Mouse (Mus musculus) limb, embryonic 11.5 days (tissue): ENCODE measurements around the gene 9530053A07Rik. TPM values are rescaled to one million over a fixed set of nuclear protein-coding genes. Genes with fewer than 3 reads are reported as not detected.
"Not testable (repeated sequence)": the region's sequence is repeated elsewhere in the genome, so short reads cannot be mapped to it uniquely, and the experiment has no call there.

Experiments
- ATAC-seq: fragments of 200-750 bp; cut with Nextera tagmentation; 2 replicates; pipeline ENCODE4 v1.8.0; 2017; ENCODE audit warnings: low read depth; ENCODE audit not compliant: insufficient number of reproducible peaks, low FRiP score, low TSS enrichment
- DNase-seq: peaks from one replicate; pipeline ENCODE4 v3.0.0-alpha.2; 2015; ENCODE audit warnings: low spot score
- H3K27ac ChIP-seq: fragments of 300-500 bp; sonication (generic); replicated peaks from 2 replicates; pipeline ENCODE4 v1.5.1; 2014; ENCODE audit warnings: low read depth, mild to moderate bottlenecking, low read length
- H3K27me3 ChIP-seq: fragments of 300-500 bp; sonication (generic); 2 replicates; pipeline ENCODE4 v1.6.1; 2014; ENCODE audit warnings: mild to moderate bottlenecking, low read length, mixed read lengths; ENCODE audit not compliant: control insufficient read depth, insufficient read depth
- H3K36me3 ChIP-seq: fragments of 300-500 bp; sonication (generic); 2 replicates; pipeline ENCODE4 v1.6.1; 2014; ENCODE audit warnings: mild to moderate bottlenecking, low read length, moderate library complexity, mixed read lengths; ENCODE audit not compliant: control insufficient read depth, insufficient read depth
- H3K4me1 ChIP-seq: fragments of 300-500 bp; sonication (generic); 2 replicates; pipeline ENCODE4 v1.6.1; 2014; ENCODE audit warnings: low read length, mixed read lengths; ENCODE audit not compliant: control insufficient read depth, insufficient read depth
- H3K4me2 ChIP-seq: fragments of 300-500 bp; sonication (generic); 2 replicates; pipeline ENCODE4 v1.6.1; 2014; ENCODE audit warnings: low read depth, mild to moderate bottlenecking, moderate library complexity; ENCODE audit not compliant: severe bottlenecking
- H3K4me3 ChIP-seq: fragments of 300-500 bp; sonication (generic); 2 replicates; pipeline ENCODE4 v1.5.1; 2014; ENCODE audit warnings: low read depth, low read length
- H3K9ac ChIP-seq: fragments of 300-500 bp; sonication (generic); 2 replicates; pipeline ENCODE4 v1.6.1; 2014; ENCODE audit warnings: mild to moderate bottlenecking, low read length
- H3K9me3 ChIP-seq: fragments of 300-500 bp; sonication (generic); 2 replicates; pipeline ENCODE4 v1.6.1; 2016; ENCODE audit warnings: low read length; ENCODE audit not compliant: control insufficient read depth
- WGBS: fragments of 180-500 bp; shearing (Covaris S2); extraction: QIAGEN DNeasy Blood & Tissue Kit; methylation state at CpG from one replicate; pipeline ENCODE4 v1.1.7; 2014; 5-methylcytosine and 5-hydroxymethylcytosine counted together
- polyA plus RNA-seq: library from polyadenylated mRNA; unstranded; fragments of >200 nt; fragmentation: Nextera tagmentation; extraction: Ambion mirVana; gene quantifications from 2 replicates; pipeline ENCODE4 v1.2.1, GENCODE M21; 2014

Gene 9530053A07Rik
- 0.01 and 0.06 TPM in 2 replicates for polyA plus RNA-seq

DNA sequence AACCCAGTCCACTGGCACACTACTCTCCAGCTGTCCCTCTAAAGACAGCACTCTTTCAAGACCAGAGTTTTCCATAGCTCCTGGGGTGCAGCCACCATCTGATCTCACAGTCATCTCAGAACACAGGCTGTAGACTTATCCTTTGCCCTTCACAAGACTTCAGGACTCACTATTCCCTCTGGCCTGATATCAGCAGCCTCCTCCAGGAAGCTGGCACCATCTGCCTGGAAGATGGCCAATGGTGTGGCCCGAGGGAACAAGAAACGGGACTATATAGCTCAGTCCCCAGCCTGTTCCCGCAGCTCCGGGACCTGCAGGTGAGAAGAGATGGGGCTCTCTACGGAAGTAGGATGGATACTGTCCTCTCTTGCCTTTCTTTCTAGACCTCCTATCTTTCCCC is at the start of gene 9530053A07Rik:
Gene 9530053A07Rik, plus strand, starts transcription at position 301 of the 400 bp plus-strand sequence.
- ATAC-seq, result no peak
- Histone ChIP-seq H3K4me1 (no peaks in the 10 kb centered on the region), H3K9ac (no peak within 1 kb of the TSS), H3K27me3 (no peaks in the 10 kb centered on the region), H3K4me2 (no peak within 1 kb of the TSS), H3K27ac (no peak within 1 kb of the TSS), H3K36me3 (no peaks in the 10 kb centered on the region), H3K9me3 (no peaks in the 10 kb centered on the region), H3K4me3 (no peak within 1 kb of the TSS)
- WGBS, result 87% methylated on average over 5 of the region's 5 CpGs
- DNase-seq, result no peak

DNA sequence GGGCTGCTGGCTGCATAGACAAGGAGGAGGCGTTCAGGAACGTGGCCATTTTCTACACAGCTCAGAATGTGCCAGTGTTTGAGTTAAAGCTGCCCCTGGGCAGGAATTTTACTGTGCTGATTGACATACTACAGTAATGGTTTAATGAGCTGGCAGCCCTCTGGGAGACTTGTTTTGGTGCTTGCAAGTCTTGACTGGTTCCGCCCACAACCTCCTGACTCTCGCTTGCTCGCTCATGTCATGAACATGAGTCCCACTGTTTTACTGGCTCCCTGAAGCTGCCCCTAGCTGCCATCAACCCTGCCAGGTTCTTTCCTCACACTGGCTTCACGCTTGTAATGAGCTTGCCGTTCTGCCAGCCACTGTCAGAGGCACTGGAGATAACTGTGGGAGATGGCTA is 45.1 kb upstream of the 9530053A07Rik start:
- H3K9ac ChIP-seq, result no peak overlapping the region
- no peaks in the 10 kb centered on the region for H3K36me3 ChIP-seq
- 66% methylated on average over 7 of the region's 7 CpGs for WGBS
- ATAC-seq (no peak), DNase-seq (no peak)
- no peak overlapping the region for H3K27ac ChIP-seq
- H3K4me1 ChIP-seq, result no peaks in the 10 kb centered on the region
- no peak overlapping the region for H3K4me2 ChIP-seq
- no peaks in the 10 kb centered on the region for H3K27me3 ChIP-seq
- no peak overlapping the region for H3K4me3 ChIP-seq
- no peaks in the 10 kb centered on the region for H3K9me3 ChIP-seq

DNA sequence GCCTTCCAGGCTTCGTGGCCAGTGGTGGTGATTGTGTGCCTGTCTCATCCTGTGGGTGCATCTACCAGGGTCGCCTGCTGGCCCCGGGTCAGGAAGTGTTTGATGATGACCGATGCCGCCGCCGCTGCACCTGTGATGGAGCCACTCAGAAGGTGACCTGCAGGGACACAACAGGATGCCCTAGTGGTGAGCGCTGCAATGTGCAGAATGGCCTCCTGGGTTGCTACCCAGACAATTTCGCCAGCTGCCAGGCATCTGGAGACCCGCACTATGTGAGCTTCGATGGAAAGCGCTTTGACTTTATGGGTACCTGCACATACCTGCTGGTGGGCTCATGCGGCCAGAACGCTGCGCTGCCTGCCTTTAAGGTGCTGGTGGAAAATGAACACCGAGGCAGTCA is 43.0 kb upstream of the 9530053A07Rik start:
- H3K4me3 ChIP-seq, result no peak overlapping the region
- no peaks in the 10 kb centered on the region for H3K36me3 ChIP-seq
- H3K4me1 ChIP-seq, result no peaks in the 10 kb centered on the region
- H3K4me2 ChIP-seq, result no peak overlapping the region
- H3K9ac ChIP-seq, result no peak overlapping the region
- DNase-seq, result no peak
- no peak overlapping the region for H3K27ac ChIP-seq
- ATAC-seq, result no peak
- WGBS, result 79% methylated on average over 16 of the region's 16 CpGs
- H3K27me3 ChIP-seq, result no peaks in the 10 kb centered on the region
- no peaks in the 10 kb centered on the region for H3K9me3 ChIP-seq

DNA sequence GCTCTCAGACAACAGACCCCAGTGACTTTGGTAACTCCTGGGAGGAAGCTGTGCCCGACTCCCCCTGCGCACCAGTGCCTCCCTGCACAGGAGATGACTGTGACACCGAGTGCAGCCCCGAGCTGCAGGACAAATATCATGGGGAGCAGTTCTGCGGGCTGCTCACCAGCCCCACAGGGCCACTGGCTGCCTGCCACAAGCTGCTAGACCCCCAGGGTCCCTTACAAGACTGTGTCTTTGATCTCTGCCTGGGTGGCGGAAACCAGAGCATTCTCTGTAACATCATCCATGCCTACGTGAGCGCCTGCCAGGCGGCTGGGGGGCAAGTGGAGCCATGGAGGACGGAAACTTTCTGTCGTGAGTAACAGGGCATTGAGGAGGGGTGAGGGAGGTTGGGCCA is 35.7 kb upstream of the 9530053A07Rik start:
- WGBS, result 34% methylated on average over 11 of the region's 11 CpGs
- Histone ChIP-seq H3K4me1 (no peaks in the 10 kb centered on the region), H3K9me3 (no peaks in the 10 kb centered on the region), H3K36me3 (no peaks in the 10 kb centered on the region), H3K27me3 (no peaks in the 10 kb centered on the region), H3K4me2 (no peak overlapping the region), H3K27ac (no peak overlapping the region), H3K4me3 (no peak overlapping the region), H3K9ac (no peak overlapping the region)
- ATAC-seq, result no peak
- DNase-seq, result no peak

DNA sequence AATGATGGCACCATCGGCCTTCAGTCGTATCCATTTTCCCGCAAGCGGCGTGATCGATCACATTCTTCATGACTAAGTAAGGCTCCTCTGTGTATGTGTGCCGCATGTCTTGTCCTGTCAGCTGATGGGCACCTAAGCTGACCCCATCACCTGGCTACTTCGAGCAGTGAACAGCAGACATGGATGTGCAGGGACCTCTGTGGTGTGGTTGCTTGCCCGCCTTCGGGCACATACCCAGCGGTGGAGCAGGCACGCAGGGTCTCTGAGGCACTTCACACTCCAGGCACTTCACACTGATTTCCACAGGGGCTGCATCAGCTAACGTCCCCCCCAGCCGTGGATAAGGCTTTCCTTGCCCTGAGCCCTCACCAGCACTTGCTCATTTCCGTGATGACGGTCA is 30.2 kb upstream of the 9530053A07Rik start:
- ATAC-seq, result no peak
- no peaks in the 10 kb centered on the region for H3K36me3 ChIP-seq

DNA sequence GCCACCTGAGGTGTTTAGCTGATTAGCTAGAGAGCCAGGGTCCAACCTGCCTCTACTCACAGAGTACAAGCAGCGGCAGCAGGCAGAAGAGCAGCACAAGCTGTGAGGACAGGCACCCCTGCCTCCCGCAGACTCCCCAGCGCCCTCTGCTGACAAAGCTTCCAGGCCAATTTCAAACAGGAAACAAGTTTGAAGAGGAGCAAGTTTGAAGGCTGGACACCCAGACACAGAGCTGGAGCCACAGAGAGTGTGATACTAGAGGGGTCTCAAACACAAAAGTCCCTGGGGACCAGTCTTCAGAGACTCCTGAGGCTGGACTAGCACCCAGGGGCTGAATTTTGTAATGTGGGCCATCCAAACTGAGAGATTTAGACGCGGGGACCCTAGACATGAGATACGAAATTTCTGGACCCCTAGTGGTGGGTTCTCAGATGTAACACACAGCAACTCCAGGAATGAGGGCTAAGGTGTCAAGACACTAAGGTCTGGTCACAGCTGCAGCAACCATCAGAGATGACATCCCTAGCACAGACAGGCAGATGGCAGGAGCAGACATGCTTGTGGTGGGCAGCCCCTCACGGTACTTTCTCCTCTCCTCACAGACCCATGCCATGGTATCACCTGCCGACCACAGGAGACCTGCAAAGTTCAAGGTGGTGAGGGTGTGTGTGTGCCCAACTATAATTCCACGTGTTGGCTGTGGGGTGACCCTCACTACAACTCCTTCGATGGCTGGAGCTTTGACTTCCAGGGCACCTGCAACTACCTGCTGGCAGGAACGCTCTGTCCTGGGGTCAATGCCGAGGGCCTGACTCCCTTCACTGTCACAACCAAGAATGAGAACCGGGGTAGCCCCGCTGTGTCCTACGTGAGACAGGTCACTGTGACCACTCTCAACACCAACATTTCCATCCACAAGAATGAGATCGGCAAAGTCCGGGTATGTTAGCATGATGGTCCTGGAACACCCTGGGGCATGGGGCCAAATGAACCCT is 28.4 kb upstream of the 9530053A07Rik start:
- DNase-seq (peak; percentile 45), ATAC-seq (no peak)
- no peaks in the 10 kb centered on the region for H3K4me1 ChIP-seq
- no peak overlapping the region for H3K27ac ChIP-seq
- 65% methylated on average over 17 of the region's 17 CpGs for WGBS
- H3K36me3 ChIP-seq, result no peaks in the 10 kb centered on the region
- H3K4me2 ChIP-seq, result no peak overlapping the region
- no peak overlapping the region for H3K9ac ChIP-seq
- H3K27me3 ChIP-seq, result peaks cover 3% of the 10 kb centered on the region; the same call in 1 of the 2 replicates
- H3K4me3 ChIP-seq, result no peak overlapping the region
- H3K9me3 ChIP-seq, result 0 out of 2 replicates have a peak, but pooled peaks cover 3% of the 10 kb centered on the region

More for the DNA sequence above, 30.2 kb upstream of the 9530053A07Rik start:
- H3K9me3 ChIP-seq, result 0 out of 2 replicates have a peak, but pooled peaks cover 3% of the 10 kb centered on the region
- H3K4me1 ChIP-seq, result no peaks in the 10 kb centered on the region
- H3K27me3 ChIP-seq, result no peaks in the 10 kb centered on the region
- H3K27ac ChIP-seq, result no peak overlapping the region
- H3K9ac ChIP-seq, result no peak overlapping the region
- no peak overlapping the region for H3K4me2 ChIP-seq
- 92% methylated on average over 16 of the region's 16 CpGs for WGBS
- no peak for DNase-seq
- H3K4me3 ChIP-seq, result no peak overlapping the region

DNA sequence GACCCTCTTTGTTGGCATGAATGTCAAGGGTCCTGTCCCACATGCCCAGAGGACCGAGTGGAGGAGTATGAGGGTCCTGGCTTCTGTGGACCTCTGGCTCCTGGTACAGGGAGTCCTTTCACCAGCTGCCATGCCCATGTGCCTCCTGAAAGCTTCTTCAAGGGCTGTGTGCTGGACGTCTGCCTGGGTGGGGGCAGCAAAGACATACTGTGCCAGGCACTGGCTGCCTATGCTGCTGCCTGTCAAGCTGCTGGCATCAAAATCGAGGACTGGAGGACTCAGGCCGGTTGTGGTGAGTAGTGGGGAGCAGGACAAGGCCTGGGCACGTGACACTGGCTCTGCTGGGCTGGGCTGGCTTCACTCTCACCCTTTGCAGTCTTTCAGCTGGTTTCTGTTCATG is 26.3 kb upstream of the 9530053A07Rik start:
- not testable (repeated sequence) for H3K4me2 ChIP-seq, H3K27ac ChIP-seq, DNase-seq, H3K9me3 ChIP-seq, H3K9ac ChIP-seq, H3K36me3 ChIP-seq, H3K4me1 ChIP-seq, H3K4me3 ChIP-seq, ATAC-seq, H3K27me3 ChIP-seq
- 61% methylated on average over 5 of the region's 5 CpGs for WGBS

DNA sequence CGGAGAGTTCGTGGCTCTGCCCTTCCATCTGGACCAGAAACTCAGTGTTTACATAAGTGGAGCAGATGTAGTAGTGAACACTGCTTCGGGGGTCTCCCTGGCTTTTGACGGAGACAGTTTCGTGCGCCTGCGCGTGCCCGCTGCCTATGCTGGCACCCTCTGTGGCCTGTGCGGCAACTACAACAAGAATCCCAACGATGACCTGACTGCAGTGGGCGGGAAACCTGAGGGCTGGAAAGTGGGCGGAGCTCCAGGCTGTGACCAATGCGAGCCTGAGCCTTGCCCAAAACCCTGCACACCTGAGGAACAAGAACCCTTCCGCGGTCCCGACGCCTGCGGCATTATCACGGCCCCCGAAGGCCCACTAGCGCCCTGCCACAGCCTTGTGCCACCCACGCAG is 24.6 kb upstream of the 9530053A07Rik start:
- Histone ChIP-seq H3K4me2 (peak overlapping the region; percentile 29; the same call in 1 of the 2 replicates), H3K27ac (no peak overlapping the region), H3K36me3 (no peaks in the 10 kb centered on the region), H3K4me1 (no peaks in the 10 kb centered on the region), H3K9me3 (no peaks in the 10 kb centered on the region), H3K4me3 (no peak overlapping the region), H3K27me3 (peaks cover 3% of the 10 kb centered on the region; the same call in 1 of the 2 replicates), H3K9ac (no peak overlapping the region)
- peak; percentile 36; the same call in 1 of the 2 replicates for ATAC-seq
- 6% methylated on average over 23 of the region's 23 CpGs for WGBS
- peak; percentile 50 for DNase-seq
